Comparison of ENCODE assay signal across 19 mouse cellular contexts in the genomic region with DNA sequence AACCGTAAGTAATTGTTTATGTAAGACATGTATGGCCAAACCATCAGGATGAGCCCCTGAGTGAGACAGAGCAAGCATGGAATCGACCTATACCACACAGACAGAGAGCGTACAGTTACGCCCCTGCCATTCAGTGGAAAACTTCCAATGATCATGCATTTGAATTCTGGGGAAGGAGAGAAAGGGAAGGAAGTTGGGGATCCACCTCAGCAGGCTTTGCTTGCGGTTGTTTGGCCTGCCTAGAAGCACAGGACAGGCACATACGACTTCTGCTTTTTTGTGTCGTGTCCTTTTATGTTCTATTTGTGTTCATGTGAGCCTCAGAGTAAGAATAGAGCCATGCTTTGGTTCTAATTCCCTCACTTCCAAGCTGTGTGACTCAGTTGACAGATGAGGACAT.
A peak's percentile ranks its signal among the peaks of the same experiment; 100 is the strongest.
DNase-seq lines count a peak whose midpoint lies in the region; ATAC-seq and TF ChIP-seq lines count a peak whose summit lies in the region.
"Had no signal": no experiment of that assay in that cellular context is flagged by ENCODE, and none has a peak within 500 bp of the region (broad histone marks: within the 10 kb centered on the region; RNA-seq: fewer than 3 reads in every experiment).

No protein-coding gene starts in this region.

- no peak for TF ChIP-seq POLR2A in liver, adult 2 months (IDR thresholded peaks at IDR 0.05; ENCODE audit: extremely low read depth, insufficient read depth, low read length)
- no peak for TF ChIP-seq POLR2A in CH12.LX (IDR thresholded peaks at IDR 0.05; ENCODE audit: low read depth, low read length)

- no peak overlapping the region for H3K4me2 ChIP-seq in liver, embryonic 11.5 days
- H3K4me2 ChIP-seq in CH12.LX (ENCODE audit: insufficient read depth, low read depth, poor library complexity, severe bottlenecking) = no peak overlapping the region
- H3K4me2 ChIP-seq in hindbrain, embryonic 12.5 days (replicated peaks) = no peak overlapping the region
- no peak overlapping the region for H3K4me2 ChIP-seq in intestine, embryonic 15.5 days (replicated peaks)
- H3K4me2 ChIP-seq: limb, embryonic 15.5 days; midbrain, embryonic 12.5 days had no signal

- 86% methylated on average over 7 of the region's 7 CpGs for WGBS in liver, adult 2 months
- WGBS in liver, embryonic 11.5 days = 45% methylated on average over 7 of the region's 7 CpGs
- 86% methylated on average over 7 of the region's 7 CpGs for WGBS in hindbrain, embryonic 12.5 days
- WGBS in intestine, embryonic 15.5 days = 79% methylated on average over 7 of the region's 7 CpGs

- H3K79me2 ChIP-seq in liver, adult 2 months (ENCODE audit: control insufficient read depth, insufficient read depth, low read length) = no peaks in the 10 kb centered on the region
- no peaks in the 10 kb centered on the region for H3K79me2 ChIP-seq in CH12.LX (replicated peaks; ENCODE audit: control insufficient read depth, extremely low read depth, insufficient read depth, poor library complexity, severe bottlenecking)

- TF ChIP-seq EP300 in CH12.LX (IDR thresholded peaks at IDR 0.05; ENCODE audit: low read length) = no peak

- dilution Hi-C loops in CH12.LX (cut with MboI; ENCODE audit: extremely low pct_ligation_motif_present, extremely low pct_unique_long_range_greater_than_20kb, low sequenced_read_pairs) = no loop called here

- no peak for ATAC-seq in liver, embryonic 11.5 days (replicated peaks; ENCODE audit: low FRiP score)
- peak; percentile 95 for ATAC-seq in hematopoietic stem cell, adult 5-6 weeks (replicated peaks in 1 of 2; ENCODE audit: insufficient read depth in 1 of 2, low FRiP score in 2 of 2, low TSS enrichment in 1 of 2, low read depth in 1 of 2, poor library complexity in 2 of 2, severe bottlenecking in 2 of 2)
- ATAC-seq in hindbrain, embryonic 12.5 days (ENCODE audit: low FRiP score) = no peak
- ATAC-seq in intestine, embryonic 15.5 days = no peak

- no peak overlapping the region for H3K4me3 ChIP-seq in liver, adult 2 months (ENCODE audit: insufficient read depth, low read depth, low read length)
- H3K4me3 ChIP-seq in liver, embryonic 11.5 days (ENCODE audit: low read depth, low read length) = no peak overlapping the region
- no peak overlapping the region for H3K4me3 ChIP-seq in CH12.LX (replicated peaks in 1 of 3; ENCODE audit: low read depth in 2 of 3, low read length in 2 of 3, poor library complexity in 1 of 3)
- no peak overlapping the region for H3K4me3 ChIP-seq in hindbrain, embryonic 12.5 days
- H3K4me3 ChIP-seq in intestine, embryonic 15.5 days (replicated peaks) = no peak overlapping the region
- H3K4me3 ChIP-seq: embryonic facial prominence, embryonic 10.5 days; hindbrain, embryonic 10.5 days; limb, embryonic 15.5 days; midbrain, embryonic 12.5 days had no signal

- TF ChIP-seq CTCF in liver, adult 2 months (IDR thresholded peaks at IDR 0.05; ENCODE audit: low read depth, low read length) = no peak
- TF ChIP-seq CTCF in CH12.LX (conservative IDR thresholded peaks at IDR 0.05 in 1 of 2, IDR thresholded peaks at IDR 0.05 in 1 of 2; ENCODE audit: low read depth in 2 of 2, low read length in 2 of 2) = no peak

- H3K9me3 ChIP-seq in liver, embryonic 11.5 days (ENCODE audit: control insufficient read depth, low read length) = no peaks in the 10 kb centered on the region
- H3K9me3 ChIP-seq in CH12.LX (replicated peaks; ENCODE audit: low read length) = no peaks in the 10 kb centered on the region
- no peaks in the 10 kb centered on the region for H3K9me3 ChIP-seq in hindbrain, embryonic 12.5 days (replicated peaks)
- no peaks in the 10 kb centered on the region for H3K9me3 ChIP-seq in intestine, embryonic 15.5 days
- H3K9me3 ChIP-seq: embryonic facial prominence, embryonic 10.5 days; hindbrain, embryonic 10.5 days; limb, embryonic 15.5 days; midbrain, embryonic 12.5 days had no signal

- in situ Hi-C loops in CH12.LX (cut with MboI; ENCODE audit: low pct_ligation_motif_present, low pct_unique_long_range_greater_than_20kb, low sequenced_read_pairs) = no loop called here

- TF ChIP-seq RAD21 in CH12.LX (IDR thresholded peaks at IDR 0.05; ENCODE audit: low read depth, low read length) = no peak

- H3K4me1 ChIP-seq in liver, adult 2 months (ENCODE audit: control insufficient read depth, insufficient read depth, low read length) = no peaks in the 10 kb centered on the region
- no peaks in the 10 kb centered on the region for H3K4me1 ChIP-seq in liver, embryonic 11.5 days (replicated peaks; ENCODE audit: control insufficient read depth, insufficient read depth, low read length)
- H3K4me1 ChIP-seq in CH12.LX (ENCODE audit: control insufficient read depth in 1 of 2, insufficient read depth in 2 of 2) = peaks cover 0 to 10% of the 10 kb centered on the region in 2 experiments; a peak in 2 of 4 replicates
- no peaks in the 10 kb centered on the region for H3K4me1 ChIP-seq in hindbrain, embryonic 12.5 days
- no peaks in the 10 kb centered on the region for H3K4me1 ChIP-seq in intestine, embryonic 15.5 days (replicated peaks)
- H3K4me1 ChIP-seq: limb, embryonic 15.5 days had no signal

- no peaks in the 10 kb centered on the region for H3K27me3 ChIP-seq in liver, adult 2 months (ENCODE audit: control insufficient read depth, insufficient read depth, low read length)
- H3K27me3 ChIP-seq in liver, embryonic 11.5 days (replicated peaks; ENCODE audit: control insufficient read depth, insufficient read depth, low read length) = no peaks in the 10 kb centered on the region
- H3K27me3 ChIP-seq in CH12.LX (replicated peaks) = no peaks in the 10 kb centered on the region
- H3K27me3 ChIP-seq in hindbrain, embryonic 12.5 days = no peaks in the 10 kb centered on the region
- no peaks in the 10 kb centered on the region for H3K27me3 ChIP-seq in intestine, embryonic 15.5 days (replicated peaks)
- H3K27me3 ChIP-seq: limb, embryonic 15.5 days; midbrain, embryonic 12.5 days had no signal

- H3K9ac ChIP-seq in liver, adult 2 months (ENCODE audit: low read depth, low read length) = no peak overlapping the region
- H3K9ac ChIP-seq in liver, embryonic 11.5 days (ENCODE audit: low read depth, low read length) = no peak overlapping the region
- H3K9ac ChIP-seq in CH12.LX (ENCODE audit: insufficient read depth, low read depth) = no peak overlapping the region
- H3K9ac ChIP-seq in hindbrain, embryonic 12.5 days = no peak overlapping the region
- no peak overlapping the region for H3K9ac ChIP-seq in intestine, embryonic 15.5 days
- H3K9ac ChIP-seq: limb, embryonic 15.5 days; midbrain, embryonic 12.5 days had no signal

- H3K27ac ChIP-seq in liver, adult 2 months (replicated peaks; ENCODE audit: insufficient read depth, low read depth, low read length) = no peak overlapping the region
- no peak overlapping the region for H3K27ac ChIP-seq in liver, embryonic 11.5 days (ENCODE audit: low read depth, low read length)
- no peak overlapping the region for H3K27ac ChIP-seq in CH12.LX (ENCODE audit: insufficient read depth, low read depth)
- H3K27ac ChIP-seq in hindbrain, embryonic 12.5 days = no peak overlapping the region
- no peak overlapping the region for H3K27ac ChIP-seq in intestine, embryonic 15.5 days
- H3K27ac ChIP-seq: embryonic facial prominence, embryonic 10.5 days; hindbrain, embryonic 10.5 days; limb, embryonic 15.5 days; midbrain, embryonic 12.5 days; stomach, postnatal 0 days had no signal

- peak; percentile 19 for DNase-seq in liver, adult 2 months (ENCODE audit: extremely low read depth, low read depth, low spot score)
- no peak for DNase-seq in liver, embryonic 11.5 days (ENCODE audit: low spot score)
- peak; percentile 9 for DNase-seq in CH12.LX (ENCODE audit: extremely low read depth)
- peak; percentile 4 to 11 for DNase-seq in monocyte, adult 2 months (ENCODE audit: low read depth in 1 of 2, low spot score in 2 of 2)
- no peak for DNase-seq in cerebellum, adult 18-20 months
- DNase-seq: adrenal gland, adult 8-10 months; cerebellum, adult 2 months; kidney, adult 8-10 months; kidney, postnatal 14 days; lung, postnatal 10 days; thymus, postnatal 14 days had no signal

- H3K36me3 ChIP-seq in liver, adult 2 months (ENCODE audit: control insufficient read depth, insufficient read depth, low read length) = no peaks in the 10 kb centered on the region
- H3K36me3 ChIP-seq in liver, embryonic 11.5 days (ENCODE audit: control insufficient read depth, insufficient read depth, low read length) = no peaks in the 10 kb centered on the region
- no peaks in the 10 kb centered on the region for H3K36me3 ChIP-seq in CH12.LX (replicated peaks in 1 of 2; ENCODE audit: control insufficient read depth in 1 of 2, insufficient read depth in 1 of 2, low read length in 1 of 2)
- no peaks in the 10 kb centered on the region for H3K36me3 ChIP-seq in hindbrain, embryonic 12.5 days
- H3K36me3 ChIP-seq in intestine, embryonic 15.5 days = no peaks in the 10 kb centered on the region
- H3K36me3 ChIP-seq: embryonic facial prominence, embryonic 10.5 days; hindbrain, embryonic 10.5 days; limb, embryonic 15.5 days; midbrain, embryonic 12.5 days had no signal

TF ChIP-seq in CH12.LX, 34 proteins besides CTCF, POLR2A, EP300 and RAD21:
- no peak for TF ChIP-seq TCF12 (IDR thresholded peaks at IDR 0.05; ENCODE audit: low read depth, low read length)
- no peak for TF ChIP-seq NELFE (IDR thresholded peaks at IDR 0.05; ENCODE audit: low read depth, low read length)
- no peak for TF ChIP-seq RCOR1 (conservative IDR thresholded peaks at IDR 0.05; ENCODE audit: low read depth, low read length)
- no peak for TF ChIP-seq ZKSCAN1 (IDR thresholded peaks at IDR 0.05; ENCODE audit: borderline replicate concordance, low read depth, low read length)
- TF ChIP-seq HCFC1 (IDR thresholded peaks at IDR 0.05; ENCODE audit: low read depth, low read length) = no peak
- TF ChIP-seq CHD2 (IDR thresholded peaks at IDR 0.05; ENCODE audit: low read length) = no peak
- TF ChIP-seq ZNF384 (IDR thresholded peaks at IDR 0.05; ENCODE audit: low read depth, low read length) = no peak
- TF ChIP-seq BHLHE40 (IDR thresholded peaks at IDR 0.05; ENCODE audit: low read depth, low read length) = no peak
- no peak for TF ChIP-seq SMC3 (IDR thresholded peaks at IDR 0.05; ENCODE audit: low read depth, low read length)

Comparison
In these comparisons a context has a peak if more than half of its experiments do, and no peak if none do; other contexts are left out.
1. DNase-seq: peak in liver, adult 2 months (single experiment), CH12.LX (single experiment) and monocyte, adult 2 months (2 of 2); none in liver, embryonic 11.5 days (single experiment) and cerebellum, adult 18-20 months (0 of 2).
2. ATAC-seq: peak in hematopoietic stem cell, adult 5-6 weeks (2 of 2); none in liver, embryonic 11.5 days (single experiment), hindbrain, embryonic 12.5 days (single experiment) and intestine, embryonic 15.5 days (single experiment).